Mouse (Mus musculus): ENCODE results near the gene Gm9573. TPM values are rescaled to one million over a fixed set of nuclear protein-coding genes. Genes with fewer than 3 reads are reported as not detected.

The Gm9573 gene
- polyA plus RNA-seq, 1 experiment from 2014 or later, result not detected

- Histone ChIP-seq H3K27ac (ENCODE audit: low read depth, low read length) (no peak overlapping the region), H3K9ac (ENCODE audit: low read depth, low read length) (0 out of 2 replicates have a peak overlapping the region, but pooled peaks have one; percentile 31), H3K9me3 (ENCODE audit: control insufficient read depth, low read length) (no peaks in the 10 kb centered on the region), H3K4me2 (replicated peaks; ENCODE audit: low read depth, low read length) (peak overlapping the region; percentile 50), H3K4me3 (ENCODE audit: low read depth, low read length) (peak overlapping the region; percentile 21; the same call in 1 of the 2 replicates), H3K36me3 (ENCODE audit: control insufficient read depth, insufficient read depth, low read length) (no peaks in the 10 kb centered on the region), H3K27me3 (ENCODE audit: control insufficient read depth, insufficient read depth, low read length) (peaks cover 9% of the 10 kb centered on the region; the same call in 1 of the 2 replicates), H3K4me1 (replicated peaks; ENCODE audit: control insufficient read depth, insufficient read depth, low read length) (peaks cover 9% of the 10 kb centered on the region; the same call in 1 of the 2 replicates)
- peak; percentile 51 for DNase-seq (ENCODE audit: low spot score)
- peak; percentile 51; the same call in 1 of the 2 replicates for ATAC-seq (ENCODE audit: low FRiP score)
- WGBS, result 4% methylated on average over 28 of the region's 28 CpGs
These were observed 57.1 kb downstream of the Gm9573 start for GRCm38 (mm10) chr17:35569091-35569944.

Other genes starting within 250 kb of the Gm9573 start
- gene H2-Q4, start 247.0 kb downstream of the Gm9573 start, polyA plus RNA-seq (2014; fragmentation: Nextera tagmentation; extraction: Ambion mirVana), result 1.5 and 2.4 TPM in 2 replicates
- gene H2-Q6, start 201.8 kb downstream of the Gm9573 start, polyA plus RNA-seq (2014; fragmentation: Nextera tagmentation; extraction: Ambion mirVana), result 0.46 and 0.60 TPM in 2 replicates
- 7.0 and 8.7 TPM in 2 replicates for gene H2-Q7, start 187.5 kb downstream of the Gm9573 start, polyA plus RNA-seq (2014; fragmentation: Nextera tagmentation; extraction: Ambion mirVana)
- 0.15 TPM in 1 of 2 replicates, not detected in the other for gene H2-Q10, start 156.5 kb downstream of the Gm9573 start, polyA plus RNA-seq (2014; fragmentation: Nextera tagmentation; extraction: Ambion mirVana)
- gene Pou5f1, start 120.6 kb downstream of the Gm9573 start, polyA plus RNA-seq (2014; fragmentation: Nextera tagmentation; extraction: Ambion mirVana), result not detected in 2 replicates
- 49.4 and 50.8 TPM in 2 replicates for gene Tcf19, start 109.8 kb downstream of the Gm9573 start, polyA plus RNA-seq (2014; fragmentation: Nextera tagmentation; extraction: Ambion mirVana)
- 8.3 and 8.9 TPM in 2 replicates for gene Cchcr1, start 109.5 kb downstream of the Gm9573 start, polyA plus RNA-seq (2014; fragmentation: Nextera tagmentation; extraction: Ambion mirVana)
- gene Psors1c2, start 93.4 kb downstream of the Gm9573 start, polyA plus RNA-seq (2014; fragmentation: Nextera tagmentation; extraction: Ambion mirVana), result 0.67 and 0.97 TPM in 2 replicates
- 0.06 and 0.20 TPM in 2 replicates for gene Cdsn, start 74.5 kb downstream of the Gm9573 start, polyA plus RNA-seq (2014; fragmentation: Nextera tagmentation; extraction: Ambion mirVana)
- not detected in 2 replicates for gene 2300002M23Rik, start 59.2 kb downstream of the Gm9573 start, polyA plus RNA-seq (2014; fragmentation: Nextera tagmentation; extraction: Ambion mirVana)
- not detected in 2 replicates for gene Sfta2, start 25.1 kb downstream of the Gm9573 start, polyA plus RNA-seq (2014; fragmentation: Nextera tagmentation; extraction: Ambion mirVana)
- 0.32 TPM in 1 of 2 replicates, not detected in the other for gene Mucl3, start 17.1 kb upstream of the Gm9573 start, polyA plus RNA-seq (2014; fragmentation: Nextera tagmentation; extraction: Ambion mirVana)
- 6.9 and 8.7 TPM in 2 replicates for gene Vars2, start 41.0 kb upstream of the Gm9573 start, polyA plus RNA-seq (2014; fragmentation: Nextera tagmentation; extraction: Ambion mirVana)
- gene Gtf2h4, start 47.1 kb upstream of the Gm9573 start, polyA plus RNA-seq (2014; fragmentation: Nextera tagmentation; extraction: Ambion mirVana), result 37.8 and 41.4 TPM in 2 replicates
- gene Ddr1, start 78.0 kb upstream of the Gm9573 start, polyA plus RNA-seq (2014; fragmentation: Nextera tagmentation; extraction: Ambion mirVana), result 69.9 and 78.8 TPM in 2 replicates
- gene Ier3, start 195.0 kb upstream of the Gm9573 start, polyA plus RNA-seq (2014; fragmentation: Nextera tagmentation; extraction: Ambion mirVana), result 3.6 and 4.0 TPM in 2 replicates
- gene Flot1, start 196.6 kb upstream of the Gm9573 start, polyA plus RNA-seq (2014; fragmentation: Nextera tagmentation; extraction: Ambion mirVana), result 48.1 and 50.0 TPM in 2 replicates
- 1,599 and 1,667 TPM in 2 replicates for gene Tubb5, start 211.7 kb upstream of the Gm9573 start, polyA plus RNA-seq (2014; fragmentation: Nextera tagmentation; extraction: Ambion mirVana)
- gene Mdc1, start 214.9 kb upstream of the Gm9573 start, polyA plus RNA-seq (2014; fragmentation: Nextera tagmentation; extraction: Ambion mirVana), result 16.8 and 17.3 TPM in 2 replicates
- gene Nrm, start 234.7 kb upstream of the Gm9573 start, polyA plus RNA-seq (2014; fragmentation: Nextera tagmentation; extraction: Ambion mirVana), result 49.2 and 51.0 TPM in 2 replicates
- 27.6 and 31.3 TPM in 2 replicates for gene Ppp1r18, start 239.0 kb upstream of the Gm9573 start, polyA plus RNA-seq (2014; fragmentation: Nextera tagmentation; extraction: Ambion mirVana)